Mouse (Mus musculus): Measurements from ENCODE around the gene Zranb1. TPM values are rescaled to one million over a fixed set of nuclear protein-coding genes. Genes with fewer than 3 reads are reported as not detected.

The Zranb1 gene
- polyA plus RNA-seq, 1 experiment from 2014 or later: 9.6 TPM

DNA sequence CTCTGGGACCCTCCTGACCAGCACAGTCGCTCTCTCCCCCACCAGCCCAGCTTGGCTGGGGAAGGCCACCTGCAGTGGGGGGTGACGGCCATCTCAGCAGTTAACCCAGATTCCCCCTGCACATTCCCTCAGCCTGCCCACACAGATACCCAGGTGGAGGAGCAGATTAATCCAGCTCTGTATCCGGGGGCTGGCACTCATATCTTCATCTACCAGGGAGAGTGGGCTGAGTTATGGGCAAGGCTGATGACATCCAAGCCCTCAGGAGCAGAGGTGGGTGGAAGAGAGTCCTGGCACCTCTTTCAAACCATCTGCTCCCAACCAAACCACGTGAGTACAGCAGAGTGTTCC lies 38.7 kb upstream of the Zranb1 start:
- Histone ChIP-seq H3K27ac (ENCODE audit: low read length) (no peak overlapping the region), H3K27me3 (ENCODE audit: insufficient read depth, low read length) (no peaks in the 10 kb centered on the region), H3K9ac (replicated peaks; ENCODE audit: low read length) (no peak overlapping the region), H3K36me3 (ENCODE audit: insufficient read depth, low read length) (no peaks in the 10 kb centered on the region), H3K4me3 (ENCODE audit: low read length) (no peak overlapping the region), H3K4me2 (replicated peaks; ENCODE audit: low read depth, low read length) (no peak overlapping the region), H3K9me3 (ENCODE audit: low read length) (no peaks in the 10 kb centered on the region), H3K4me1 (ENCODE audit: insufficient read depth, low read length) (0 out of 2 replicates have a peak, but pooled peaks cover under 1% of the 10 kb centered on the region)
- ATAC-seq (ENCODE audit: low FRiP score, low TSS enrichment): no peak
- 64% methylated on average over 4 of the region's 4 CpGs for WGBS

DNA sequence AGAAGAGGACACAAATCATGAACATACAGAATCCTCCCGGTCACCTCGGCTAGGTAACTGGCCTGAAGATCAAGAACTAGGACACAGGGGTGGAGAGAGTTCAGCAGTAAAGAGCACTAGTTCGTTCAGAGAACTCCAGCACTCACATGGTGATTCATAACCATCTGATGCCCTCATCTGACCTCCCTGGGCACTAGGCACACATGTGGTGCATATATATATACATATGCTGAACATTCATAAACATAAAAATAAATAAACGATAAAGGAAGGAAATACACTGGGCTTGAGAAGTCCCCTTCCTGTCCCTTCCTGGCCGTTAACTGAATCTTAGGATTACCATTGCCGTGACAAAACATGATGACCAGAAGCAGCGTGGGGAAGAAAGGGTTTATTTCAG lies 38.1 kb upstream of the Zranb1 start:
- 51% methylated on average over 7 of the region's 7 CpGs for WGBS
- Histone ChIP-seq H3K27me3 (ENCODE audit: insufficient read depth, low read length) (no peaks in the 10 kb centered on the region), H3K9ac (replicated peaks; ENCODE audit: low read length) (no peak overlapping the region), H3K4me1 (ENCODE audit: insufficient read depth, low read length) (no peaks in the 10 kb centered on the region), H3K9me3 (ENCODE audit: low read length) (no peaks in the 10 kb centered on the region), H3K4me3 (ENCODE audit: low read length) (no peak overlapping the region), H3K36me3 (ENCODE audit: insufficient read depth, low read length) (no peaks in the 10 kb centered on the region), H3K4me2 (replicated peaks; ENCODE audit: low read depth, low read length) (no peak overlapping the region), H3K27ac (ENCODE audit: low read length) (no peak overlapping the region)
- ATAC-seq (ENCODE audit: low FRiP score, low TSS enrichment): no peak

DNA sequence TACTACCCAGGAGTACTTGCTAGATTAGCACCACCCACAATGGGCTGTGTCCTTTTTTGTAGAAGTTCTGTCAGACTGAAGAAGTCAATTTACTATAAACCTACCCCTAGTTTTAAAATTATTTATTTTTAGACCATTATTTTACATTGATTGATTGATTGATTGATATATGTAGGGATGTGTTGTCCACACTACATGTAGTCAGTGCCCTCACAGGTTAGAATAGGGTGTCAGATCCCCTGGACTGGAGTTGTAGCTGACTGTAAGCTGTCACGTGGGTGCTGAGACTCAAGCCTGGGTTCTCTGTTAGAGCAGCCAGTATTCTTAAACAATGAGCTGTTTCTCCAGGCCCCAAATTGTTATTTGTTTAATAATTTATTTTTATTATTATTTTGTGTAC lies 37.6 kb upstream of the Zranb1 start:
- Histone ChIP-seq H3K27me3 (ENCODE audit: insufficient read depth, low read length) (no peaks in the 10 kb centered on the region), H3K9me3 (ENCODE audit: low read length) (no peaks in the 10 kb centered on the region), H3K4me2 (replicated peaks; ENCODE audit: low read depth, low read length) (no peak overlapping the region), H3K9ac (replicated peaks; ENCODE audit: low read length) (no peak overlapping the region), H3K4me1 (ENCODE audit: insufficient read depth, low read length) (no peaks in the 10 kb centered on the region), H3K27ac (ENCODE audit: low read length) (no peak overlapping the region), H3K36me3 (ENCODE audit: insufficient read depth, low read length) (no peaks in the 10 kb centered on the region), H3K4me3 (ENCODE audit: low read length) (no peak overlapping the region)
- 92% methylated on average over 1 of the region's 1 CpGs for WGBS
- no peak for ATAC-seq (ENCODE audit: low FRiP score, low TSS enrichment)

DNA sequence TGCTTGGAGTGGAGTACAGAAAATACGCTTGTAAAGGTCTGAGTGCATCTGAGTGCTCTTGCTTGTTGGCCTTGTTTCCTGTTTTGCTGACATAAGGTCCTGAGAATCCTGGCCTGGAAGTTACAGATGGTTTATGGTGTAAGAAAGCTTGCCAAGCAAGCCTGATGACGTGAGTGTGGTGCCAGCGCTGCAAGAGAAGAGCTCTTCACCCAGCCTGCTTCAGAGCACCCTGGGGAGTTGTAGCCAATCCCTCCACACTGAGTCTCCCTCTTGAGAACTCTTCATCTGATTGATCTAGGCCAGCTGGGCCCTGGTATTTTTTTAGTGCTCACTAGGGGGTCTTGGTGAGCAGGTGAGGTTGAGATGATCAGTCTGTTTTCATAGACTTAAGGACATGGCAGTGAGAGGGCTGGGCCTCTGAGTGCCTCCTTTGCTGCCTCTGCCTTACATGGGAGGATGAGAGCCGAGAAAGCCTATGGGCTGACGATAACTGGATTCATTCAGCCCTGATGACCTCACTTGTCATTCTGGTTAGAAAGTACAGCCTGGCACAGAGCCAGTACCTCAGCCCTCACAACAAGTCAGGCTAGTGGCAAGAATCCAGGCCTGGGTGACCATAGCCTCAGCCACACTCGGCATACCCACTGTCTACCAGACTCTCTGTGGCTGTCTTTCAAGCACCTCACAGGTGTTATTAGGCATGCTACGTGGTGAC lies 35.9 kb upstream of the Zranb1 start:
- H3K36me3 ChIP-seq (ENCODE audit: insufficient read depth, low read length): no peaks in the 10 kb centered on the region
- H3K4me3 ChIP-seq (ENCODE audit: low read length): no peak overlapping the region
- no peaks in the 10 kb centered on the region for H3K9me3 ChIP-seq (ENCODE audit: low read length)
- no peaks in the 10 kb centered on the region for H3K27me3 ChIP-seq (ENCODE audit: insufficient read depth, low read length)
- no peak overlapping the region for H3K9ac ChIP-seq (replicated peaks; ENCODE audit: low read length)
- H3K27ac ChIP-seq (ENCODE audit: low read length): no peak overlapping the region
- no peak for ATAC-seq (ENCODE audit: low FRiP score, low TSS enrichment)
- H3K4me2 ChIP-seq (replicated peaks; ENCODE audit: low read depth, low read length): no peak overlapping the region
- WGBS: 56% methylated on average over 7 of the region's 7 CpGs
- no peaks in the 10 kb centered on the region for H3K4me1 ChIP-seq (ENCODE audit: insufficient read depth, low read length)

DNA sequence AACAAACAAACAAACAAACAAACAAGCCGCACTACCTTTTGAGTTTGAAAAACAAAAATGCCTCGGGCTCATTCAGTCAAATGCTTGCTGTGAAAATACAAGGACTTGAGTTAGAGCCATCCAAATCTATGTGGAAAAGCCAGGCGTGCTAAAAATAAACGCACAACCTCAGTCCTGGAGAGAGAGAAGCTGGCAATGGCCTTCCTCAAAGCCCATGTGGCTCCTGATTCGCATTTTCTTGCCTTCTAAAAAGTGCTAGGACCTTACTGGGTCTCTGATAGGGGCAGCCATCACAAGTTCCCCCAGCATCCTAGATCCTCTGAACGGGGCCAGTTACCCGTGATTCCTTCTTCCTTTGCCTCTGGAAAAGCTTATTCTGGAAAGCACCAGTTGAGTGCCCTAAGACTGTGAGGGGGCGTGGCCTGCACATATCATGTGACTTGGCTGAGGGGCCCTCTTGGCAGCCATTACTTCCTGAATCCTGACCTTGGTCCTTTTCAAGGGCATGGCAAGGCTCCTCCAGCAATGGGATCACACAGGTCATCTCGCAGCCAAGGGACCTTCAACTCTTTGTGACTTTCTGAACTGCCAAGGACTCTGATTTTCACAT lies 34.6 kb upstream of the Zranb1 start:
- H3K36me3 ChIP-seq (ENCODE audit: insufficient read depth, low read length): no peaks in the 10 kb centered on the region
- H3K4me1 ChIP-seq (ENCODE audit: insufficient read depth, low read length): no peaks in the 10 kb centered on the region
- no peaks in the 10 kb centered on the region for H3K27me3 ChIP-seq (ENCODE audit: insufficient read depth, low read length)
- H3K9me3 ChIP-seq (ENCODE audit: low read length): no peaks in the 10 kb centered on the region
- no peak overlapping the region for H3K4me2 ChIP-seq (replicated peaks; ENCODE audit: low read depth, low read length)
- no peak overlapping the region for H3K27ac ChIP-seq (ENCODE audit: low read length)
- WGBS: 88% methylated on average over 9 of the region's 9 CpGs
- no peak for ATAC-seq (ENCODE audit: low FRiP score, low TSS enrichment)
- no peak overlapping the region for H3K4me3 ChIP-seq (ENCODE audit: low read length)
- no peak overlapping the region for H3K9ac ChIP-seq (replicated peaks; ENCODE audit: low read length)

DNA sequence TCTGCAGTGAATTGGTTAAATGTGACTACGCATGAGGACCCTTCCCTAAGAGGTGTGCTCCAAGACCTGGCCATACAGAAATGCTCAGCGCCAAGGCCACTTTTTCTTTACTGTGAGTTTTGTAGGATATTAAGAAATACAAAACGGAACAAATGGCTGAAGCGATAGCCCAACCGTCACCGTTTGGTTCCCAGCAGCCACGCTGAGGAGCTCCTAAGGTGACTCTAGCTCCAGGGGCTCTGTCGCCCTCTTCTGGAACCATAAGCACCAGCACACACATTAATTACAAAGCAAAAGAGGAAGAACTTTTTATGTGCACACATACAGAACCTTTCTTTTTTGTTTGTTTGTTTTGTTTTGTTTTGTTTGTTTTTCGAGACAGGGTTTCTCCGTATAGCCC lies 33.7 kb upstream of the Zranb1 start:
- no peak for ATAC-seq (ENCODE audit: low FRiP score, low TSS enrichment)
- no peak overlapping the region for H3K27ac ChIP-seq (ENCODE audit: low read length)
- no peaks in the 10 kb centered on the region for H3K27me3 ChIP-seq (ENCODE audit: insufficient read depth, low read length)
- no peak overlapping the region for H3K4me3 ChIP-seq (ENCODE audit: low read length)
- no peaks in the 10 kb centered on the region for H3K9me3 ChIP-seq (ENCODE audit: low read length)
- H3K36me3 ChIP-seq (ENCODE audit: insufficient read depth, low read length): no peaks in the 10 kb centered on the region
- H3K9ac ChIP-seq (replicated peaks; ENCODE audit: low read length): no peak overlapping the region
- no peaks in the 10 kb centered on the region for H3K4me1 ChIP-seq (ENCODE audit: insufficient read depth, low read length)
- WGBS: 84% methylated on average over 10 of the region's 10 CpGs
- H3K4me2 ChIP-seq (replicated peaks; ENCODE audit: low read depth, low read length): no peak overlapping the region

DNA sequence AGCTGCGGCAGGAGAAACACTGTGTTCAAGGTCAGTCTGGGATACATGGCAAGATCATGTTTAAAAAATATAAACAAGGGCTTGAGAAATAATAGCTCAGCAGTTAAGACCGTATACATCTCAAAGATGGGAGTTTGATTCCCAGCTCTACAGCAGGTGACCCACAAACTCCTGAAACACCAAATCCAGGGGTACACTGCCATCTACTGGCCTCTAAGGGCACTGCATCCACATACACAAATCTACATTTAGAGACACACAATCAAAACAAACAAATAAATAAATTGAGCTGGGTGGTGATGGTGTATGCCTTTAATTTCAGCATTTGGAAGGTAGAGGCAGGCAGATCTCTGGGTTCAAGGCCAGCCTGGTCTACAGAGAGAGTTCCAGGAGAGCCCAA lies 32.7 kb upstream of the Zranb1 start:
- Histone ChIP-seq H3K27ac (ENCODE audit: low read length) (no peak overlapping the region), H3K36me3 (ENCODE audit: insufficient read depth, low read length) (no peaks in the 10 kb centered on the region), H3K4me1 (ENCODE audit: insufficient read depth, low read length) (no peaks in the 10 kb centered on the region), H3K9me3 (ENCODE audit: low read length) (no peaks in the 10 kb centered on the region), H3K27me3 (ENCODE audit: insufficient read depth, low read length) (no peaks in the 10 kb centered on the region), H3K4me2 (replicated peaks; ENCODE audit: low read depth, low read length) (no peak overlapping the region), H3K4me3 (ENCODE audit: low read length) (no peak overlapping the region), H3K9ac (replicated peaks; ENCODE audit: low read length) (no peak overlapping the region)
- ATAC-seq (ENCODE audit: low FRiP score, low TSS enrichment): no peak
- 92% methylated on average over 2 of the region's 2 CpGs for WGBS

DNA sequence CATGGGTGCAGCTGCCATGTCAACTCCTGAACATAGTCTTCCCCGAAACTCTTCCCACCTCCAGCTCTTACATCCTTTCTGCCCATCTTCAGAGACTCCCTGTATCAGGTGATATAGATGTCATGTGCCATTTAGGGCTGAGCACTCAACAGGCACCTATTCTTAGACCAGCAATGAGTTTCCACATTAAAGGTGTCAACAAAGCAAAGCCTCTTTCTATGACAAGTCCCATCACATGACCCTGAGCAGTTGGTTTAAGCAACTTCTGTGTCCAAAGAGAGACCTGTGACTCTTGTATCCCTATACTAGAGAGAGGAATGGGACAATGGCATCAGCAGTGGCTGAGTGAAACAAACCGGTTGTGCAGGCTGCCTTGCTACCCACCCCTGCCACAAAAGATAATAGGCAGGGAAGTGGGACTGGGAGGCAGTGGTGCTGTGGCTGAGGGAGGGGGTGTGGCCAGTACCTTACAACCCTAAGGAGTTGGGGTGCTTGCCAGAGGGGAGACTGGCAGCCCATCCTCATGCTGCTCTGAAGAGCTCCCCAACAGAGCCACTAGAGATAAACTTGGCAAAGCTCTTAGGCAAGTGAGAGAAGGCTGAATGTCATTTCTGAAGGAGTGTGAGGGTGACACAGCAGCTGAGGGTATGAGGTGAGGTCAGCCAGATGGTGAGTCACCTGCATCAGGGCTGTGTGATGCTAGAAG lies 30.0 kb upstream of the Zranb1 start:
- 55% methylated on average over 2 of the region's 2 CpGs for WGBS
- Histone ChIP-seq H3K4me1 (ENCODE audit: insufficient read depth, low read length) (no peaks in the 10 kb centered on the region), H3K27ac (ENCODE audit: low read length) (no peak overlapping the region), H3K27me3 (ENCODE audit: insufficient read depth, low read length) (no peaks in the 10 kb centered on the region), H3K36me3 (ENCODE audit: insufficient read depth, low read length) (no peaks in the 10 kb centered on the region), H3K4me2 (replicated peaks; ENCODE audit: low read depth, low read length) (no peak overlapping the region), H3K9ac (replicated peaks; ENCODE audit: low read length) (no peak overlapping the region), H3K4me3 (ENCODE audit: low read length) (no peak overlapping the region), H3K9me3 (ENCODE audit: low read length) (no peaks in the 10 kb centered on the region)
- ATAC-seq (ENCODE audit: low FRiP score, low TSS enrichment): no peak

DNA sequence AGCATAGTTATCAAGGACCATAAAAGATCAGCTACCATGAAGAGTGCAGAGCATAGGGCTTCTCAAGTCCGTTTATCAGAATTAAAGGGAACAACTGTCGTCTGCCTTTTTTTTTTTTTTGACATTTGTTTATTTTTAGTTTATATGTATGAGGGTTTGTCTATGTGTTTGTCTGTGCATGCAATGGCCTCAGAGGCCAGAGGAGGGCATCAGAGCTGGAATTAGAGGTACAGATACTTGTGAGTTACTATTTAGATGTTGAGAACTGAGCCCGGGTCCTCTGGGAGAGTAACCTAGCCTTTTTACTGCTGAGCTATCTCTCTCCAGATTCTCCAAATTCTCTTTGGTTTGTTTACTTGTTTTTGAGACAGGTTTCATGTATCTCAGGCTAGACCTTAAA lies 27.1 kb upstream of the Zranb1 start:
- Histone ChIP-seq H3K4me1 (ENCODE audit: insufficient read depth, low read length) (no peaks in the 10 kb centered on the region), H3K27me3 (ENCODE audit: insufficient read depth, low read length) (no peaks in the 10 kb centered on the region), H3K9ac (replicated peaks; ENCODE audit: low read length) (no peak overlapping the region), H3K4me3 (ENCODE audit: low read length) (no peak overlapping the region), H3K36me3 (ENCODE audit: insufficient read depth, low read length) (no peaks in the 10 kb centered on the region), H3K4me2 (replicated peaks; ENCODE audit: low read depth, low read length) (no peak overlapping the region), H3K9me3 (ENCODE audit: low read length) (peaks cover 7% of the 10 kb centered on the region; the same call in 1 of the 2 replicates), H3K27ac (ENCODE audit: low read length) (no peak overlapping the region)
- WGBS: 84% methylated on average over 3 of the region's 3 CpGs
- no peak for ATAC-seq (ENCODE audit: low FRiP score, low TSS enrichment)

DNA sequence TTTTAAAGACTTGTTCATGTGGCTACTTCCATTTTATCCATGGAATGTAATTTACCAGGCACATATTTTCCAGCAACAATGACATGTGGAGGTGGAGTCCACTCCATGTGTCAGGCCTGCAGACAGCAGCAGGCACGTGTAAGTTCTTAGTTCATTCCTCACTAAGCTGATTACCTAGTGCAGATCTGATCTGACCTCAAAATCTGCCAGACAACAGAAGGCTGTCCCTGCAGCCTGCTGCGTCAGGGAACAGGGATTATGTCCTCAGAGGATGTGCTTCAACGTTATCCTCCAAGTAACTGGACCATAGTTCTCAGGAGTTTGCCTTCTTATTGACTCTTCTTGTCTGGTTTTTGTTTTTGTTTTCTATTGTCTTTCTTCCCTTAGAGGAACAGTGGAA lies 9.0 kb upstream of the Zranb1 start:
- Histone ChIP-seq H3K36me3 (ENCODE audit: insufficient read depth, low read length) (no peaks in the 10 kb centered on the region), H3K9ac (replicated peaks; ENCODE audit: low read length) (no peak overlapping the region), H3K9me3 (ENCODE audit: low read length) (peaks cover 6% of the 10 kb centered on the region), H3K27ac (ENCODE audit: low read length) (no peak overlapping the region), H3K4me2 (replicated peaks; ENCODE audit: low read depth, low read length) (no peak overlapping the region), H3K4me3 (ENCODE audit: low read length) (no peak overlapping the region), H3K27me3 (ENCODE audit: insufficient read depth, low read length) (no peaks in the 10 kb centered on the region), H3K4me1 (ENCODE audit: insufficient read depth, low read length) (no peaks in the 10 kb centered on the region)
- 55% methylated on average over 3 of the region's 3 CpGs for WGBS
- no peak for ATAC-seq (ENCODE audit: low FRiP score, low TSS enrichment)

Data from kidney, embryonic 16.5 days (tissue).